Mouse (Mus musculus): ENCODE data around the gene Zfp358.

GRCm38 (mm10) chr8:3536940-3537339, 44.0 kb downstream of the Zfp358 start:
- TF ChIP-seq CTCF (IDR thresholded peaks at IDR 0.05; ENCODE audit: low read depth) (no peak), EP300 (IDR thresholded peaks at IDR 0.05; ENCODE audit: low read depth) (no peak)
